Mouse (Mus musculus) C3H10T1/2 (cell line): ENCODE measurements around the gene Gm7978. TPM values are rescaled to one million over a fixed set of nuclear protein-coding genes. Genes with fewer than 3 reads are reported as not detected.

Source experiments
- polyA plus RNA-seq, 2 experiments: library from polyadenylated mRNA; unstranded; fragments of >200 nt; fragmentation: generic; extraction: Trizol; gene quantifications; one replicate each; pipeline ENCODE4 v1.2.1; 2012; ENCODE audit warnings: missing spikeins in 2 of 2

The Gm7978 gene
- polyA plus RNA-seq: not detected

DNA sequence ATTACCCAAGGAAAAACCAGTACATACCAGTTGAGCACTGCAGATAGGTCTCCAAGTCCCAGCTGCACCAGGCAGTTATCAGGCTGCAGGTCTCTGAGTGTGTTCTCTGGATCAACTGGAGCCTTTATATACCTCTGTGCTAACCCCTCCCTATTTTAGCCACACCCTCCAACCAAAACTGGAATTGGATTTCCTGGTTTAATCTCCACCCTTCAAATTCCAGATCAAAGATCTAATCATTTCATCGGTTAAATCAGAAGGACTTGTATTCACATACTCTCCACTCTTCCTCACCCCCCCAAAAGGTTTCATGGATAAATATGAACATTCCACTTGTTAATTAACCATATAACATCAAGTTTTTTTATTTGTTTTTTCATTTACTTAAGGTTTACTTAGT lies at the start of gene Gm7978:
Gene Gm7978 (minus strand): TSS at position 101 of the 400 bp plus-strand sequence.

GRCm38 (mm10) chr5:95775690-95776089 lies 39.7 kb upstream of the Gm7978 start, which contains the start of gene E330014E10Rik:
E330014E10Rik (plus strand) TSS chr5:95775990.

GRCm38 (mm10) chr5:95741714-95742113 lies 5.7 kb upstream of the Gm7978 start, which contains the start of gene Gm7982:
Gm7982 (plus strand) TSS chr5:95742014.

Other genes with a start within 250 kb of the Gm7978 start
- not detected for gene Gm3286, start 225.4 kb downstream of the Gm7978 start, polyA plus RNA-seq
- not detected for gene Gm7971, start 141.3 kb downstream of the Gm7978 start, polyA plus RNA-seq
- gene Gm7982, start 5.8 kb upstream of the Gm7978 start, polyA plus RNA-seq: not detected
- gene E330014E10Rik, start 39.8 kb upstream of the Gm7978 start, polyA plus RNA-seq: not detected
- under 1 TPM in 1 of 2 experiments, not detected in 1; 0.06 TPM for gene Cxcl13, start 220.8 kb upstream of the Gm7978 start, polyA plus RNA-seq